Mouse (Mus musculus): ENCODE data around the gene Gbe1. TPM values are rescaled to one million over a fixed set of nuclear protein-coding genes. Genes with fewer than 3 reads are reported as not detected.
A peak's percentile ranks its signal among the peaks of the same experiment; 100 is the strongest.

Gbe1 gene
- total RNA-seq, 1 experiment = 4.4 TPM

- TF ChIP-seq HCFC1 (IDR thresholded peaks at IDR 0.05; ENCODE audit: borderline replicate concordance, insufficient read depth, low read length) (no peak), MAFK (IDR thresholded peaks at IDR 0.05; ENCODE audit: insufficient read depth, low read depth, low read length) (no peak), CHD2 (IDR thresholded peaks at IDR 0.05; ENCODE audit: low read depth, low read length) (no peak), ZC3H11A (IDR thresholded peaks at IDR 0.05; ENCODE audit: borderline replicate concordance, low read depth, low read length) (no peak), ZNF384 (IDR thresholded peaks at IDR 0.05; ENCODE audit: low read depth, low read length) (no peak)
- no peak overlapping the region for H3K4me3 ChIP-seq (ENCODE audit: insufficient read depth in 1 of 2, low read depth in 1 of 2, low read length in 2 of 2, poor library complexity in 1 of 2, severe bottlenecking in 1 of 2)
- no peak for DNase-seq (ENCODE audit: low read depth, low spot score)
Measured at GRCm38 (mm10) chr16:70475583-70475982, 161.8 kb downstream of the Gbe1 start.

GRCm38 (mm10) chr16:70476161-70476560 lies 162.4 kb downstream of the Gbe1 start:
- H3K36me3 ChIP-seq (ENCODE audit: control insufficient read depth, insufficient read depth, low read length, poor library complexity, severe bottlenecking) = no peaks in the 10 kb centered on the region
- TF ChIP-seq HCFC1 (IDR thresholded peaks at IDR 0.05; ENCODE audit: borderline replicate concordance, insufficient read depth, low read length) (no peak), MAFK (IDR thresholded peaks at IDR 0.05; ENCODE audit: insufficient read depth, low read depth, low read length) (no peak), ZC3H11A (IDR thresholded peaks at IDR 0.05; ENCODE audit: borderline replicate concordance, low read depth, low read length) (no peak), ZNF384 (IDR thresholded peaks at IDR 0.05; ENCODE audit: low read depth, low read length) (no peak), CHD2 (IDR thresholded peaks at IDR 0.05; ENCODE audit: low read depth, low read length) (no peak)
- in situ Hi-C loops (cut with MboI; ENCODE audit: low sequenced_read_pairs in 2 of 2, unreplicated experiment in 2 of 2) = no loop called here
- no peaks in the 10 kb centered on the region for H3K9me3 ChIP-seq (ENCODE audit: control insufficient read depth, insufficient read depth, low read depth, low read length)
- no peak overlapping the region for H3K9ac ChIP-seq (ENCODE audit: insufficient read depth, low read depth, low read length, poor library complexity, severe bottlenecking)
- no peak overlapping the region for H3K4me3 ChIP-seq (ENCODE audit: insufficient read depth in 1 of 2, low read depth in 1 of 2, low read length in 2 of 2, poor library complexity in 1 of 2, severe bottlenecking in 1 of 2)
- no peak overlapping the region for H3K27ac ChIP-seq (ENCODE audit: insufficient read depth, low read depth, low read length, poor library complexity, severe bottlenecking)
- DNase-seq (ENCODE audit: low read depth, low spot score) = no peak
- H3K4me1 ChIP-seq (ENCODE audit: control insufficient read depth in 2 of 2, insufficient read depth in 2 of 2, low read length in 2 of 2, poor library complexity in 1 of 2) = no peaks in the 10 kb centered on the region

More at GRCm38 (mm10) chr16:70475583-70475982, 161.8 kb downstream of the Gbe1 start:
- no peaks in the 10 kb centered on the region for H3K36me3 ChIP-seq (ENCODE audit: control insufficient read depth, insufficient read depth, low read length, poor library complexity, severe bottlenecking)
- no peak overlapping the region for H3K27ac ChIP-seq (ENCODE audit: insufficient read depth, low read depth, low read length, poor library complexity, severe bottlenecking)
- no peak overlapping the region for H3K9ac ChIP-seq (ENCODE audit: insufficient read depth, low read depth, low read length, poor library complexity, severe bottlenecking)
- no peaks in the 10 kb centered on the region for H3K9me3 ChIP-seq (ENCODE audit: control insufficient read depth, insufficient read depth, low read depth, low read length)
- no peaks in the 10 kb centered on the region for H3K4me1 ChIP-seq (ENCODE audit: control insufficient read depth in 2 of 2, insufficient read depth in 2 of 2, low read length in 2 of 2, poor library complexity in 1 of 2)
- in situ Hi-C loops (cut with MboI; ENCODE audit: low sequenced_read_pairs in 2 of 2, unreplicated experiment in 2 of 2) = no loop called here

DNA sequence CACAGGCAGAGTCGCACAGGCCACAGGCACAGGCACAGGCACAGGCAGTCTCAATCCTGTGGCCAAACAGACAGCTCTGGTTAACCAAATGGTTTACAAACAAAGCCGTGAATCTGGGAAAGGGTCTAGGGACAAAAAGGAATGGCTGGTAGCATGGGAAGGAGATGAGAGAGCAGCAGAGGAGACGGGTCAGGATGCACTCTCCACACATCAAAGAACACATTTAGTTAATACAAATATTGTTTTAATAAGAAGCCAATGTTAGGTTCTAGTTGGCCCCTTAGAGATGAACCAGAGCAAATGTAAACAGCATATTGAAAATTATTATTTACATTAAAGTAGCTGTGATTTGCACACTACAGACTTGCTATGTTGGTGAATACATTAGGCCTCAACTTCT lies 166.7 kb downstream of the Gbe1 start:
- TF ChIP-seq ZC3H11A (IDR thresholded peaks at IDR 0.05; ENCODE audit: borderline replicate concordance, low read depth, low read length) (no peak), MAFK (IDR thresholded peaks at IDR 0.05; ENCODE audit: insufficient read depth, low read depth, low read length) (no peak), HCFC1 (IDR thresholded peaks at IDR 0.05; ENCODE audit: borderline replicate concordance, insufficient read depth, low read length) (no peak), ZNF384 (IDR thresholded peaks at IDR 0.05; ENCODE audit: low read depth, low read length) (no peak), CHD2 (IDR thresholded peaks at IDR 0.05; ENCODE audit: low read depth, low read length) (no peak)
- in situ Hi-C loops (cut with MboI; ENCODE audit: low sequenced_read_pairs in 2 of 2, unreplicated experiment in 2 of 2) = no loop called here
- Histone ChIP-seq H3K36me3 (ENCODE audit: control insufficient read depth, insufficient read depth, low read length, poor library complexity, severe bottlenecking) (no peaks in the 10 kb centered on the region), H3K4me1 (ENCODE audit: control insufficient read depth in 2 of 2, insufficient read depth in 2 of 2, low read length in 2 of 2, poor library complexity in 1 of 2) (no peaks in the 10 kb centered on the region), H3K9ac (ENCODE audit: insufficient read depth, low read depth, low read length, poor library complexity, severe bottlenecking) (no peak overlapping the region), H3K9me3 (ENCODE audit: control insufficient read depth, insufficient read depth, low read depth, low read length) (no peaks in the 10 kb centered on the region), H3K4me3 (ENCODE audit: insufficient read depth in 1 of 2, low read depth in 1 of 2, low read length in 2 of 2, poor library complexity in 1 of 2, severe bottlenecking in 1 of 2) (no peak overlapping the region), H3K27ac (ENCODE audit: insufficient read depth, low read depth, low read length, poor library complexity, severe bottlenecking) (no peak overlapping the region)
- DNase-seq (ENCODE audit: low read depth, low spot score) = no peak

DNA sequence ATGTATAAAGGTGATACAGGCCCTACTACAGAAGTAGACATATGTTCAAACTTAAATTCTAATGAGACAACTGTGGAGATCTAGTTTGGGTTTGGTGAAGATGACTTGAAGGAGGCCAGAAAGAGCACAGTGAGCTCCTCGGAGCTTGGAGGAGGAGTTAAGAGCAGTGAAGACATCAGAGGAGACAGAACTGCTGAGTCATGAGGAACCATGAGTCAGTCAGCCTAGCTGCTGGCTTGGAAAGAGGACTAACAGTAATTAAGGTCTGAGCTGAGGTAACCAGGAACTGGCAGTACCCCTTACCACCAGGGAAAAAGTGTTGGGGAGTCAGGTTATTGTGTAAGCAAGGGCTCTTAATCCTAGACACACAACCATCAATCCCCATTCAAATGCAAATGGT lies 192.7 kb downstream of the Gbe1 start:
- 0 out of 4 replicates have a peak, but pooled peaks cover 0 to 1% of the 10 kb centered on the region in 2 experiments for H3K4me1 ChIP-seq (ENCODE audit: control insufficient read depth in 2 of 2, insufficient read depth in 2 of 2, low read length in 2 of 2, poor library complexity in 1 of 2)
- H3K9ac ChIP-seq (ENCODE audit: insufficient read depth, low read depth, low read length, poor library complexity, severe bottlenecking) = no peak overlapping the region
- no peak overlapping the region for H3K4me3 ChIP-seq (ENCODE audit: insufficient read depth in 1 of 2, low read depth in 1 of 2, low read length in 2 of 2, poor library complexity in 1 of 2, severe bottlenecking in 1 of 2)
- H3K9me3 ChIP-seq (ENCODE audit: control insufficient read depth, insufficient read depth, low read depth, low read length) = no peaks in the 10 kb centered on the region
- DNase-seq (ENCODE audit: low read depth, low spot score) = no peak
- in situ Hi-C loops (cut with MboI; ENCODE audit: low sequenced_read_pairs in 2 of 2, unreplicated experiment in 2 of 2) = no loop called here
- no peak for TF ChIP-seq CHD2 (IDR thresholded peaks at IDR 0.05; ENCODE audit: low read depth, low read length)
- TF ChIP-seq ZC3H11A (IDR thresholded peaks at IDR 0.05; ENCODE audit: borderline replicate concordance, low read depth, low read length) = no peak
- no peak for TF ChIP-seq HCFC1 (IDR thresholded peaks at IDR 0.05; ENCODE audit: borderline replicate concordance, insufficient read depth, low read length)
- TF ChIP-seq ZNF384 (IDR thresholded peaks at IDR 0.05; ENCODE audit: low read depth, low read length) = no peak
- peak; percentile 61 for TF ChIP-seq MAFK (IDR thresholded peaks at IDR 0.05; ENCODE audit: insufficient read depth, low read depth, low read length)
- no peak overlapping the region for H3K27ac ChIP-seq (ENCODE audit: insufficient read depth, low read depth, low read length, poor library complexity, severe bottlenecking)
- no peaks in the 10 kb centered on the region for H3K36me3 ChIP-seq (ENCODE audit: control insufficient read depth, insufficient read depth, low read length, poor library complexity, severe bottlenecking)

GRCm38 (mm10) chr16:70510938-70511337 lies 197.2 kb downstream of the Gbe1 start:
- Histone ChIP-seq H3K9ac (ENCODE audit: insufficient read depth, low read depth, low read length, poor library complexity, severe bottlenecking) (no peak overlapping the region), H3K9me3 (ENCODE audit: control insufficient read depth, insufficient read depth, low read depth, low read length) (no peaks in the 10 kb centered on the region), H3K4me1 (ENCODE audit: control insufficient read depth in 2 of 2, insufficient read depth in 2 of 2, low read length in 2 of 2, poor library complexity in 1 of 2) (0 out of 4 replicates have a peak, but pooled peaks cover 0 to 1% of the 10 kb centered on the region in 2 experiments), H3K36me3 (ENCODE audit: control insufficient read depth, insufficient read depth, low read length, poor library complexity, severe bottlenecking) (no peaks in the 10 kb centered on the region), H3K4me3 (ENCODE audit: insufficient read depth in 1 of 2, low read depth in 1 of 2, low read length in 2 of 2, poor library complexity in 1 of 2, severe bottlenecking in 1 of 2) (no peak overlapping the region), H3K27ac (ENCODE audit: insufficient read depth, low read depth, low read length, poor library complexity, severe bottlenecking) (no peak overlapping the region)
- no peak for DNase-seq (ENCODE audit: low read depth, low spot score)
- in situ Hi-C loops (cut with MboI; ENCODE audit: low sequenced_read_pairs in 2 of 2, unreplicated experiment in 2 of 2) = no loop called here
- TF ChIP-seq MAFK (IDR thresholded peaks at IDR 0.05; ENCODE audit: insufficient read depth, low read depth, low read length) = no peak
- TF ChIP-seq ZNF384 (IDR thresholded peaks at IDR 0.05; ENCODE audit: low read depth, low read length) = no peak
- TF ChIP-seq ZC3H11A (IDR thresholded peaks at IDR 0.05; ENCODE audit: borderline replicate concordance, low read depth, low read length) = no peak
- no peak for TF ChIP-seq CHD2 (IDR thresholded peaks at IDR 0.05; ENCODE audit: low read depth, low read length)
- no peak for TF ChIP-seq HCFC1 (IDR thresholded peaks at IDR 0.05; ENCODE audit: borderline replicate concordance, insufficient read depth, low read length)
